Mouse (Mus musculus): ENCODE results near the gene Klc4.

GRCm38 (mm10) chr17:46669911-46670310 is 24.1 kb upstream of the Klc4 start:
- no peak for TF ChIP-seq CTCF (IDR thresholded peaks at IDR 0.05; ENCODE audit: borderline replicate concordance, control insufficient read depth, extremely low read depth, insufficient read depth, low read length, poor library complexity)
- no peak for TF ChIP-seq POLR2A (IDR thresholded peaks at IDR 0.05; ENCODE audit: control insufficient read depth, extremely low read depth, insufficient read depth, low read length, poor library complexity)
